Mouse (Mus musculus): Measurements from ENCODE around the gene Etv6.

The Etv6 gene

DNA sequence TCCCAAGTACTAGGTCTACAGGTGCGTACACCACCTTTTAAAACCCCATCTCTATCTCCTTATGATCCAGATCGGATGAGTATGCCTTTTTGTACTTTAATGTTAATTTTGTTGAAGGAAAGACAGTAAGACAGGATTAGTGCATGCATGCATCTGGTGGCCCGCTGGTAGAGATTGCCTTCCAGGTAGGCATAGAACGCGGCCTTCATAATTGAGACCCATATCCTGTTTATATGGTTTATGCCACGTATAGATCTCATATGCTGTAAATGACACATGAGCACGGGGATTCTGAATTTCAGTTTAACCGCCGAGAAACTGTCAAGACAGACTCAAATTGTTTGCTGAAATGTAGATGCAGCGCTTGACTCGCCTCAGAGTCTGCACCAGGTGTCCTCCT, 133.3 kb downstream of the Etv6 start:
- no peak for DNase-seq (ENCODE audit: low spot score in 2 of 2)

DNA sequence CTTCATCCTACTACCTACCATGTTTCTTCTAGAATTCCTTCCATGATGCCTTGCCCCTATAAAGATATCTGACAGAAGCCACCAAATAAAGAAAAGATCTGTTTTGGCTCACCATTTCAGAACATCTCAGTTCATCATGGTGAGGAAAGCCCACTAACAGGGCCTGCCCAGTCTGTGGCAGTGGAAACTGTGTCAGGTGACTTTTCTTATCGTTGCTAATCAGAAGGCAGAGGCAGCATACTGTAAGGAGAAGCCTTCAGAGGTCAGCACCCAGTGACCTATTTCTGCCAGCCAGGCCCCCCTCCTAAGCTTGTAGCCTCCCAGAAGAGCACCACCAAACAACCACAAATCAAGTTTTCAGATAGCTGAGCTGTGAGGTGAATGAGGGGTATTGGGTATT, 135.7 kb downstream of the Etv6 start:
- no peak for DNase-seq (ENCODE audit: low spot score in 2 of 2)

DNA sequence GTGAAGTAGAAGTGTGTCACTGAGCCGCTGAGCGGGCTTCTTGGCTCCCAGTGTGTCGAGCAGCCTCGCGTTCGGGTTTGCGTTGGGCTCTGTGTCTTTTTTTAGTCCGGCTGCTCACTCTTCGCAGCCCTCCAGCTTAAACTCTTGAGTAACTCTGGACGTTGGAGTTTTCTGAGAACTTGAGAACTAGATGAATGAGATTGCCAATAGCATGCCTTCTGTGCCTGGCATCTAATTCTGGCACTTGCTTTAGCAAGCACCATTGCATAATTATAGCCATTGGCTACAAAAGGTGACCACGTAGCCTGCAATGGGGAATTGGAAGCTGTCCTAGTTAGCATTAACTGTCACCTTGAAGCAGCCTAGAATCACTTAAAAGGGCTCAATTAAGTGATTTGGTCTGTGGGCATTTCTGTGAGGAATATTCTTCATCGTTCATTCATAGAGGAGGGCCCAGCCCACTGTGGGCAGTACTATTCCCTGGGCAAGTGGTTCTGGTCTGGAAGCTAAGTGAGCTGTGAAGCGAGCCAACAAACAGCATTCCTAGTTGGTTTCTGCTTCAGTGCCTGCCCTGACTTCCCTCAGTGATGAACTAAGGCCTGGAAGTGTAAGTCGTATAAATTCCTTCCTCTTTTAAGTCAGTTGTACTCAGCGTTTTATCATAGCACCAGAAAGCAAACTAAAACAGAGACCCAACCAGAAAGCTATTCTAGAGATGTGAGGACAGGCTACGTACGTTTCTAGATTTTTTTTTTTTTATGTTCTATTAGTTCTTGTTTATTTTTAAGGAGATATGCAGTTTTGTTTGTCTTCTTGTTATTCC, 136.6 kb downstream of the Etv6 start:
- DNase-seq (ENCODE audit: low spot score in 2 of 2) = no peak

DNA sequence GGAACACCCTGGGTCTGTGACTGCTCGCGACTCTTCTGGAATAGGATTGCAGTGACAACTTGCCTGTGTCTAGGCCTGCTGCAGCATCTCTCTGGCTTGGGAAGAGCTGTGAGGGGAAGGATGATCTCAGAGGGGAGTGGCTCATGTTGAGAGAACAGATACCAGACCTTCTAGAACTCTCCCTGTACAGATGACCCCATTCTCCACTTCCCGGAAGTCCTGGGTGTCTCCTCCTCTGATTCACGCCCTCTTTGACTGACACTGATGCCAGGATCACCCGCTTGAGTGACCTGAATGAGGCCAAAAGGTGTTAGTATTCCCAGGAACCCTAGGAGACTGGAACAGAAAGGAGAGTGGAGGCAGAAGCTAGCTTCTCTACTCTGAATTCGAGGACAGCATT, 137.9 kb downstream of the Etv6 start:
- no peak for DNase-seq (ENCODE audit: low spot score in 2 of 2)

DNA sequence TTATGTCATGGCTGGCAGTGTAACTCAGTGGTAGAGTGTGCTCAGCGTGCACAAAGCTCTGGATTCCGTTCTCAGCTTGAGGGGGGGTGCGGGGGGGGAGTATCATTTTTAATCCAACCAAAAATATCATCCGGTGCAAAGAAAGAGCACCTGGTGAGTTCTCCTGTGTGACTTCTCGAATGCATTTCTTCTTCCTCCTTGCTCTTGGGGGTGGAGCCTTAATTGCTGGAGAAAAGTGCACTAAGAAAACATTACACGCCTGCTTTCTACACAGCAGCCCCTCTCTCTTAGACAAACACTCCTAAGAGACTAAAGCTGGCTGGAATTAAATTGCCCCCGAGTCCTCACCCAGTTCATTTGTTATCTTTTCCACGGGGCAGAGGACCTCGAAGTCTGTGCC, 139.6 kb downstream of the Etv6 start:
- DNase-seq (ENCODE audit: low spot score in 2 of 2) = no peak

DNA sequence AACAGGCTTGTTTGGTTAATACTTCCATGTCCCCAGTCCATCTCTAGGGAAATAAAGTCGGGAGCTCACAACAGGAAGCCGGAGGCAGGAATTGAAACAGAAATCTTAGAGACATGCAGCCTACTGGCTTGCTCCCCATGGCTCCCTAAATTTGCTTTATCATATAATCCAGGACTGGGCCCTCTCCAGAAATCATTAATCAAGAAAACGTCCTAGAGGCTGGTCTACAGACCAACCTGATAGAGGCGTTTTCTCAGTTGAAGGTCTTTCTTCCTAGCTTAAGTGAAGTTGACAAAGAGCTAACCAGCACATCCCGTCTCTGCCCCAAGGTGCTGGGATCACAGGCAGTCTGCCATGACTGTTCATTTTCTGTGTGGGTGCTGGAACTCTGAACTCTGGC, 141.7 kb downstream of the Etv6 start:
- no peak for DNase-seq (ENCODE audit: low spot score in 2 of 2)

DNA sequence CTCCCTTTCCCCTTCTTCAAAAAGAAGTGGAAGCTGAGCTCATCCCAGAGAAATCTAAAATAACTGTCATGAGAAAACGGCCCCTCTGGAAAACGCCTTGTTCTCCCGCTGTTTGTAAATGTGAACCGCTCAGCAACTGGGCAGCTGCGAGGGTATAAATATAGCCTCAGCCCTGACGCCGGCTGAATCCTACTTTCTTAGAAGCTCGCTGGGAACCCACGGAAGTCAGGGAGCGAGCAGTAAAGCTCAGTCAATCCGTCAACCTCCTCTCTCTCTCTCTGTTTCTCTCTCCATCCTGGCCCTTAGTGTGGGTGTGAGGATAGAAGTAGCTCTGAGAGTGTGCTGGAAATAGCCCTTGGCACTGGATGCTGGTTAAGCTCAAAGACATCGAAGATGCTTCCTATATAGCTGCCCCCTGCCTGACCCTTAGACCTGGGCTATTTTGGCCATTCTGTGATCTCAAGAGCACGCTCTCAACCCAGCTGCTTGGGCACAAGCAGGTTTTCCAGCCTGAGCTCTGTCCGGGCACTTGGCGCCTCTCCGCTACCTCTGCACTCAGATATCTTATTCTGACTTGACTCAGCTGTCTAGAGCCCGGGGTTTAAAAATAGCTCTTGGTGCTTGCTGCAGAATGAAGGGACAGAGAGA, 146.9 kb downstream of the Etv6 start:
- DNase-seq (ENCODE audit: low spot score in 2 of 2) = no peak

DNA sequence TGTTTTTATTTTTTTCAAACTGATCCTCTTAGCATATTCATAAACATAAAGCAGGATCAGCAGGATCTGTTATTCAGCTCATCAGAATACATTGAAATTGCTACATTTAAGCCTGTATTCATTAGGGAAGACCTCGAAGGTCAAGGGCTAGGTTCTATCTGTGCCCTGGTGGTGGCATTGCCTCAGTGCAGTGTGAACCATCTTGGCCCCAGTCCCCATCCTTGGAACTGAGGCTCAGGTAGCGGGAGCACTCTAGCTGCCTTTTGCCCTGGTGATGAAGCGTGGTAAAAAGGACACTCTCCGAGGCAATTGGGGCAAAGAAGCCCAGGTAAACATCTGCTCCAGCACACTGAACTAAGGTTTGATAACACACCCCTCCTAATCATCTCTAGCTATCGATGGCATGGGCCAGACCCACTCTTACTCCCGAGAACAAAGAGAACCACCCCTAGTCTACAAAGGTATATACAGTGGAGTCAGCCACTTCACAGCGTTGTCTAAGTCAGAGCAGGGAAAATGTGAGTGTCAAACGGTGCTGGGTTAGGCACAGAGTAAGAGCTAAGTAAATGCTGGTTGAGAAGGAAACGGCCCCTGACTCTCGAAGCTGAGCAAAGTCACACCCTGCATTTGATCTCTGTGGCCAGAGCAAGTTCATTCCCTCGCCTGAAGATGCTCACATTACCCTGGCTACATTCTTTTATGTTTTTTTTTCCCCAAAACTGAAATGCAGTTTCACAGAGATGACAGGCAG, 148.3 kb downstream of the Etv6 start:
- DNase-seq (ENCODE audit: low spot score in 2 of 2) = no peak

DNA sequence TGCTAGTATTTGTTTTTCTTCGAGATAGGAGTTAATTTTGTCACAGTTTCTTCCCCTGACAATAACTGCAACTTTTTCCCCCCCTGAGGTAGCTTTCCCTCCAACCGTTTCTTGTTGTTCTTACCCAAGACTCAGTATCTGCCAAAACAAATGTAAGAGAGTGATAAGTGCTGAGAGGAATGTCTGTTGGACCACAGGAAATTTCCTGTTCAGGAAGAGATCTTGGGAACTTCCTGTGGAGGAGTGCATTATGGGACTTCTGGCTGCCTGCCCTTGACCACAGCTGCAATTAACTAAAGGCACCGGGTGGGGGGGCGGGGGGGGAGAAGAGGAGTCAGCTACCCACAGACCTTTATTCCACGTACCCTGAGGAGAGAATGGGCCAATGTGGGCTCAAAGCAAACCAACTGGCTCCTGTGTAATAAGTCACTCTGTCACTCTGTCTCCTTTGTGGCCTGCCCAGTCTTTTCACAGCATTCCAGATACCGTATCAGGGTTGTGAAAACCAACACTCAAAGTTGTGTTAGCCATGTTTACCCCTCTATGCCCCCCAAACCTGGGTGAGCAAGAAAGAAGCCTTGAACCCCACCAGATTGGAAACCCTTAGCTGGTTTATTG, 150.9 kb downstream of the Etv6 start:
- DNase-seq (ENCODE audit: low spot score in 2 of 2) = no peak

DNA sequence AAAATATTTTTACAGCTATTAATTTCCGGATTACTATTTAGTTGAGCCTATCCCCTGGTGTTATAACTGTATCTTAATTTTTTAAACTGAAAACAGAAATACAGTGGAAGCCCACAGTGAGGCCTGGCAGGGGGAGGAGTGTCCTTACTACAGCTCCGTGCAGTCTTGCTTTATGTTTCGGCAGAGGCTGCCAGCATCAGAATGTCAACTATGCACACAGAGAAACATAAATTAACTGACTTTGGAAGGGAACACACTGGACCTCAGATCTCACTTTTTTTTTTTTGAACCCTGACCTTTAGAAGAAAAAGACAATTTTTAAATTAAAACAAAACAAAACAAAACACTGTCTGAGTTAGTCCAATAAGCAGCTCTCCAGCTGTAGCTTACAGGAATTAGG, 153.2 kb downstream of the Etv6 start:
- no peak for DNase-seq (ENCODE audit: low spot score in 2 of 2)

DNA sequence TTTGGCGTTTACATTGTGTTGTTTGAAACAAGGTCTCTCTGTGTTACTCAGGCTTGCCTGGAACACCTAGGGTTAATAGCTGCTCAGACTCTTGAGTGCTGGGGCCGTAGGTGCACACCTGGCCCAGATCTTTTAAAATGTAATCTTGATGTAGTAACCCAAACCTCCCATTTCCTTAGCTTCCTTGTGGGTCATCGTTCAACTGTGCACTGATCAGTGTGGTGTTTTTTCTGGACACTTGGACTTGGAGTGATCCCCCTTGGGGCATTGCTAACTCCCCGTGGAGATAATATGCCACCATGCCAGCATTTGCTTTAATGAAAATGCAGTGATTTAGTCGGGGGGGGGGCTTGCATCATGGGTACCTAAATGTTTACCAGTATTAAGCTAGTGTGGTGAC, 153.7 kb downstream of the Etv6 start:
- no peak for DNase-seq (ENCODE audit: low spot score in 2 of 2)

DNA sequence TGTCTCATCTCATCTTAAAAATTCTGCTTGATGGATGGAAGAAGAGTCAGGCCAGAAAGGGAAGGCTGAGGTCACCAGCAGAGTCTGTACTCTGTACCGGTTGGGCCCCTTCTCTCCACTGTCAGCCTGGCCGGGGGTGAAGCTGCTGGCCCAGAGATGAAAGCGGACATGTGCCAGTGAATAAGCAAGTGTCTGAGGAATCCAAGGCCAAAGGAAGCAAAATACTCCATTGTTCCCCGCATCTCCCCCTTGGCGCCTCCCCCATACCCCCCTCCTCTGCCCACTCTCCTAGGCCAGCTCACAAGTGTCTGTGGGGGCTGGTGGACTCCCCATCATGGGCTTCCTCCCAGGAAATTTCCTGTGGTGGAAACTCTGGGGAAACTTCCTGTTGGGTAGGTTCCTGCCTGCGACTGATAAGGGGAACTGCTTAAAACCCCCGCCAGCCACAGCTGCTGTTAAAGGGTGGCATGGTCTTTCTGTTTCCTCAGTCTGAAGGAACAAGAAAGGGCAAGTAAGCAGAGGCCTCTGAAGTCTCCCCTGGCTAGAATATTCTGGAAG, 154.2 kb downstream of the Etv6 start:
- DNase-seq (ENCODE audit: low spot score in 2 of 2) = peak in 1 of 2 experiments; percentile 17

DNA sequence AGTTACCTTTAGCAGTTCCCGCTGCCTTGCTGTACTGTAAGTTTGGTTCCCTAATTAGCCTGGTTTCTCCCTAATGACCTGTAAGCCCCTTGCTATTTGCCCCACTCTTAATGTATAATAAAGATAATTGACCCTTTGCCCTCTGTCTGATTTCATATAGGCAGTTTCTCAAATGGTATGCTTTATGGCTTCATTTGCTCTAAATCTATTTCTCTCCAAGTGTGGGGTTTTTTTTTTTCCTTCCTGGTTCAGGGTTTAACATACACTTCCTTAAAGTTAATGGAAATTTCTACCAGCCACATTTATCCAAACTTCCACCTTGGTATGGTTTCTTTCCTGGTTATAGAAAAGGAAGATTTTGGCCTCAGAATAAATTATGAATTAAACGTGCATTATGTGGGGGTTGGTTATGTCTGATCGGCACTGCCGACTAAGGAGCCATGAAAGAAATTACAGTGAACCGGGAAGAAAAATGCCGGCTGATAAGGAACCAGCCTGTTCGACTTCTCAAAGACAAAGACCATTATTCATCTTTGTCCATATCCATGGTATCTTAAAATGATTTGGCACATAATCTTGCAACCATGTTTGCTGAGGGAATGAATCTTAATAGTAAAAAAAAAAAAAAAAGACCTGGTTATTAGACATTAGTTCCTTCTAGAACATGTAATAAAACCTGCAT, 155.2 kb downstream of the Etv6 start:
- DNase-seq (ENCODE audit: low spot score in 2 of 2) = no peak

DNA sequence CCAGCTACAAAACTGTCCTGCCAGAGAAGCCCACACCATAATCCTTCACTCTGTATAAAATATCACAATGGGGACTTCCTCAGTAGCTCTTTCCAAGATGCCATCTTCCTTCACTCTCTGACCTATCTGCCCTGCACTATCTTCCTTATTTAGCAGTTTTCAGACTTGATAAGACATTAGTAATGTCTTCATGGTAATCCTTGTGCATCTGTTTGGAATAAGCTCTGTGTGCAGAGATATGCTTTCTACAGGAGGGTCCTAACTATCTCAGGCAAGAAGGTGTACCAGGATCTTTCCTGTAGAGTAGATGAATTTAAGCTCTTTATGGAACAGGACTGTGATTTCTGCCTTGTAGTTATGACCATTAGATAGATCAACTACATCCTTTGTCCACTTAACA, 157.2 kb downstream of the Etv6 start:
- no peak for DNase-seq (ENCODE audit: low spot score in 2 of 2)

DNA sequence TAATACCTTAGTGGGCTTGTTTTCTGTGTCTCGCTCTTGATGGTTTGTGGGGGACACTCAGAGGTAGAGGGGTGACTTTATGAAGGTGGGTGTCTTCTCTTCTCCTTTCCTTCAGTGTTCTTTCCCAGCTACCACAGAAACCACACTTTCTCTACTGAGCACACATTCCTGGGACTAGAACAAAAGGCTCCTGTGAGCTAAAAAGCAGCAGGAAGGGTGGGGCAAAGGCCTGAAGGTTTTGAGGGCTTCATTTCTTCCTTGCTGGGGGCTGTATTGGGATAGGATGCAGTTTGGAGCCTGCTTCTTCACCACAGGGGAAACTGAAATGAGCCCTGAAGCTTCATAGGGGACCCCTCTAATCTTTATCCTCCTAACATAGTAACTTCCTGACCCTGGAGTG, 164.4 kb downstream of the Etv6 start:
- DNase-seq (ENCODE audit: low spot score in 2 of 2) = no peak

DNA sequence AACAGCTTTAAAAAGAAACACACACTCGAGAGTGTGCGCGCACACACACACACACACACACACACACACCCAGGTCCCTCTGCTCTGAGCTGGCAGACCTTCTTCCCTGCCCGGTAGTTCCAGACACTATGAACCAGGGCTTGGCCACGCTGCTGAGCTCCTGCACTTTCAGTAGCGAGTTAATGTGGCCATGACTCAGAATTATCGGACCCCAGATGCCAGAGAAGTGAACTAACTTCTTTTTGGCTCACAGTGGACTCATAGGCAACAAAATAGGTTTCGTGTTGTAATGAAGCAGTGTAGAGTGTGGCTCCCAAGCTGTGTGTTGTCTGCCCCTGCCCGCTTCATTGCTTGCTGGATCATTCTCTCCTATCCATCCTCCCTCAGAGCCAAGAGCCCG, 165.1 kb downstream of the Etv6 start:
- DNase-seq (ENCODE audit: low spot score in 2 of 2) = peak in 1 of 2 experiments; percentile 25

DNA sequence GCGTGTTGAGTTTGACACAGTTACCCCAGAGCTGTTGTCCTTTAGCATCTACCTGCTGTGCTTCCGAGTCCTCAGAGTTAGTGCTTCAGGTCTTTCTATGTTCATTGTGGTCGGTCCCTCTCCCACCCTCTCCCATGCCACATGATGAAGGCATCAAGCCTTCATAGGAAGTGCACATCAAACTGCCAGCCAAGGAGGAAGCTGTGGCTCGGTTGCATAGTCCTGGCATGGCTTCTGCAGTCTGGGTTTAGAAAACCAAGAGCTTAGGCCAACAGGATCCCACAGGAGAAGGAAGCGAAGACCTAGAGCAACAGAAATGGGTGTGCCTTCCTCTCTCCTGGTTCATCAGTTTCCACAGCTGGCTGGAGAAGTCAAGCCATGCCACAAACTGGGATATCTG, 166.7 kb downstream of the Etv6 start:
- no peak for DNase-seq (ENCODE audit: low spot score in 2 of 2)

DNA sequence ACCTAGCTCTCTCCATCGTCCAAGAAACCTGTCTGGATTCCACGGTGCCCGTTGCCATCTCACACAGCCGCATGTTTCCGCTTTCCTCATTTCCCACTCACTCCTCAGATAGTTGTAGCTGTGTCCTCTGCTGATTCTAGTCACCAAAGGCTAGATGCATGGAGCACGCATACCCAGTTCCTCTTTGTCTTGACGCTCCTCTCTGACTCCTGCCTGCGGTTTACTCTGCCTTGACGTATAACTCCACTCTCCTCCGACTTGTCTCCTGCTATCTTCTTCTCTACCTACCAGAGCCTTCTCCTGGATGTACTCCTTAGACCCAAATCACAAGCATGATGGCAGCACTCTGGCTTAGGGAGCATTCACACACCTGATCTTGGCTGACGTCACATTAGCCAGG, 169.7 kb downstream of the Etv6 start:
- no peak for DNase-seq (ENCODE audit: low spot score in 2 of 2)

DNA sequence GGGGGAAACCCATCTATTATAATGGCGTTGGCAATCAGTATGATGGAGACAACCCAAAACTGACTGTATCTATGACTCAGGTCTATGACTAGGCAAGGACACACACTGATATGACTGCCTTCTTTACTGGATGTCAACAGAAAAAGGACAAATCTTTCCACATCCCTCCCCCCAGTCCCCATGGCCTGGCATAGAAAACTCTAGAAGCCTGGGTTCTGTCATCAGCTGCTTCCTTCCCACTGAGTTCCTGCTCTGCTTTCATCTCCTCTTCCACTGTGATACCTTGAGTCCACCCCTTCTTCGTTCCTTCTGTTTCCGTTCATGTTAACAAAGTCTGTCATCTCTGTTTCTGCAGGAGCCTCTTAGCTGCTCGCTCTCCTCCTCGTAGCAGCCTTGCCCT, 170.2 kb downstream of the Etv6 start:
- no peak for DNase-seq (ENCODE audit: low spot score in 2 of 2)

DNA sequence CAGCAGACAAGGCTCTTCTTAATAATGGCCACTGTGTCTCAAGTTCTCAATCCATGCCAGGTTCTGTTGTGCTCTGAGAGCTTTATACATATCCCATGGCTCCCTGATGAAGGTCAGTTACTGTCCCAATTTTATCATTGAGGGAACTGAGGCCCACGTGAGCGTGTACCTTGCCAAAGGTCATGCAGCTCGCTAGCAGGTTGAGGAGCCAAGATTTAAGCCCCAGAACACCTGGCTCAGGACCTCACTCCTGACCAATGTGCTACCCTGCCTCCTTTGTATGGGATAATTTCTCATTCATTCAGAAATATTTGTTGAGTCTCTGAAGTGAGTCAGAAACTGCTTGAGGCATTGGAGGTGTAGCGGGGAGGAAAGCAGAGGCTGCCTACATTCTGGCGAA, 170.8 kb downstream of the Etv6 start:
- no peak for DNase-seq (ENCODE audit: low spot score in 2 of 2)

DNA sequence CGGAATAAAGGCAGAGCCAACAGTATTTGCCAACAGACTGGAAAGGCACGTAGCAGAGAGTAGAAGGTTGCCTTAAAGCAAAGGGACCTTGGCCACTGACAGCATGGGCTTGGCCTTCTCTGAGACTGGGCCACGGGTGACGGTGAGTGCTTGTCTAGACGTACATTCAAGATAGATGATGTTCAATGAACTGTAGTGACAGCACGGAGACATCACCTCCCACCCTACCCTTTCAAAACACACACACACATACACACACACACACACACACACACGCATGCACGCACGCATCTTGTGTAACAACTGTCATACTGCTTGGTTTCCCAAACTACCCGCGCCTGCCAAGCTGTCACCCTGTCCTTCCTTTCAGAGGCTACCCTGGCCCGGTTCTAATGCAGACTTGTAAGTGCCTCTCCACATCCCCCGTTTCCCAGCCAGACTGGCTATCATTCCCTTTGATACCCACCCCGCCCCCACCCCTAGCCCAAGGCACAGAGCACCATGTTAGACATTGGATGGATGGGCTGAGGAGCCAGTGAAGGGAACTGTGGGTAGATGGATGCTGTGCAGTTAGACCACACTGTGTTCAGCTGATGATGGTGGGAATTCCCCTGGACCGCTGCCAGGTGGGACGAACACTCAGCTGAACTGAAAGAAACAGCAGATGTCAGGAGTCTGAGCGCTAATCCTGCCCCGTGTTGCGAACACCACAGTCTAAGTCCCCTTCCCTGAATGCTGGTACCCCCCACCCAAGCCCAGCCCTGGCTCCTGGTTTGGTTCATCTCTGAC, 172.1 kb downstream of the Etv6 start:
- DNase-seq (ENCODE audit: low spot score in 2 of 2) = no peak
